Mouse (Mus musculus): ENCODE data around the gene Eno1. TPM values are rescaled to one million over a fixed set of nuclear protein-coding genes. Genes with fewer than 3 reads are reported as not detected.
A peak's percentile ranks its signal among the peaks of the same experiment; 100 is the strongest.

Eno1 gene
- total and polyA plus RNA-seq, 3 experiments, result 705 to 1,939 (median 864) TPM

GRCm38 (mm10) chr4:150260111-150260510 is 23.6 kb downstream of the Eno1 start:
- no peak for TF ChIP-seq CTCF (IDR thresholded peaks at IDR 0.05; ENCODE audit: low read depth, low read length)
- no peak for TF ChIP-seq TAL1 (conservative IDR thresholded peaks at IDR 0.05; ENCODE audit: low read depth, low read length)
- no peak for TF ChIP-seq GATA1 (IDR thresholded peaks at IDR 0.05; ENCODE audit: borderline replicate concordance, low read length)
- DNase-seq (ENCODE audit: low spot score) (no peak), ATAC-seq (ENCODE audit: extremely low read depth, insufficient number of reproducible peaks, low FRiP score, poor library complexity, severe bottlenecking) (no peak)
- Histone ChIP-seq H3K4me1 (ENCODE audit: insufficient read depth, low read depth, low read length) (peaks cover 20% of the 10 kb centered on the region), H3K36me3 (replicated peaks) (peaks cover 42% of the 10 kb centered on the region), H3K9me3 (replicated peaks) (no peaks in the 10 kb centered on the region), H3K27me3 (ENCODE audit: insufficient read depth, low read length) (no peaks in the 10 kb centered on the region), H3K4me3 (ENCODE audit: low read depth, low read length) (no peak overlapping the region)

- Histone ChIP-seq H3K4me1 (ENCODE audit: insufficient read depth, low read depth, low read length) (peaks cover 22% of the 10 kb centered on the region), H3K36me3 (replicated peaks) (peaks cover 37% of the 10 kb centered on the region), H3K4me3 (ENCODE audit: low read depth, low read length) (no peak overlapping the region), H3K27me3 (ENCODE audit: insufficient read depth, low read length) (no peaks in the 10 kb centered on the region), H3K9me3 (replicated peaks) (no peaks in the 10 kb centered on the region)
- no peak for DNase-seq (ENCODE audit: low spot score)
- ATAC-seq (ENCODE audit: extremely low read depth, insufficient number of reproducible peaks, low FRiP score, poor library complexity, severe bottlenecking), result no peak
- TF ChIP-seq TAL1 (conservative IDR thresholded peaks at IDR 0.05; ENCODE audit: low read depth, low read length) (no peak), POLR2AphosphoS5 (IDR thresholded peaks at IDR 0.05; ENCODE audit: insufficient replicate concordance, low read depth, low read length) (no peak), GATA1 (IDR thresholded peaks at IDR 0.05; ENCODE audit: borderline replicate concordance, low read length) (no peak), CTCF (IDR thresholded peaks at IDR 0.05; ENCODE audit: low read depth, low read length) (no peak), GATA2 (IDR thresholded peaks at IDR 0.05; ENCODE audit: borderline replicate concordance, low read depth, low read length) (no peak)
These were observed 24.2 kb downstream of the Eno1 start for GRCm38 (mm10) chr4:150260745-150261144.

GRCm38 (mm10) chr4:150262301-150262700 is 25.8 kb downstream of the Eno1 start:
- no peaks in the 10 kb centered on the region for H3K27me3 ChIP-seq (ENCODE audit: insufficient read depth, low read length)
- DNase-seq (ENCODE audit: low spot score) (no peak), ATAC-seq (ENCODE audit: extremely low read depth, insufficient number of reproducible peaks, low FRiP score, poor library complexity, severe bottlenecking) (no peak)
- no peaks in the 10 kb centered on the region for H3K9me3 ChIP-seq (replicated peaks)
- H3K36me3 ChIP-seq (replicated peaks), result peaks cover 39% of the 10 kb centered on the region
- H3K4me3 ChIP-seq (ENCODE audit: low read depth, low read length), result no peak overlapping the region
- no peak for TF ChIP-seq POLR2AphosphoS5 (IDR thresholded peaks at IDR 0.05; ENCODE audit: insufficient replicate concordance, low read depth, low read length)
- TF ChIP-seq CTCF (IDR thresholded peaks at IDR 0.05; ENCODE audit: low read depth, low read length), result no peak
- TF ChIP-seq GATA1 (IDR thresholded peaks at IDR 0.05; ENCODE audit: borderline replicate concordance, low read length), result no peak
- no peak for TF ChIP-seq TAL1 (conservative IDR thresholded peaks at IDR 0.05; ENCODE audit: low read depth, low read length)
- peaks cover 26% of the 10 kb centered on the region for H3K4me1 ChIP-seq (ENCODE audit: insufficient read depth, low read depth, low read length)

GRCm38 (mm10) chr4:150264903-150265302 is 28.4 kb downstream of the Eno1 start:
- H3K27me3 ChIP-seq (ENCODE audit: insufficient read depth, low read length), result peaks cover 2% of the 10 kb centered on the region; the same call in 1 of the 2 replicates
- no peak overlapping the region for H3K4me3 ChIP-seq (ENCODE audit: low read depth, low read length)
- no peaks in the 10 kb centered on the region for H3K9me3 ChIP-seq (replicated peaks)
- no peak for ATAC-seq (ENCODE audit: extremely low read depth, insufficient number of reproducible peaks, low FRiP score, poor library complexity, severe bottlenecking)
- H3K36me3 ChIP-seq (replicated peaks), result peaks cover 18% of the 10 kb centered on the region
- no peak for TF ChIP-seq GATA1 (IDR thresholded peaks at IDR 0.05; ENCODE audit: borderline replicate concordance, low read length)
- TF ChIP-seq CTCF (IDR thresholded peaks at IDR 0.05; ENCODE audit: low read depth, low read length), result peak; percentile 57; the same call in 1 of the 2 replicates
- DNase-seq (ENCODE audit: low spot score), result no peak
- peaks cover 30% of the 10 kb centered on the region for H3K4me1 ChIP-seq (ENCODE audit: insufficient read depth, low read depth, low read length)

GRCm38 (mm10) chr4:150265471-150265870 is 28.9 kb downstream of the Eno1 start:
- TF ChIP-seq TAL1 (conservative IDR thresholded peaks at IDR 0.05; ENCODE audit: low read depth, low read length) (no peak), GATA2 (IDR thresholded peaks at IDR 0.05; ENCODE audit: borderline replicate concordance, low read depth, low read length) (no peak), CTCF (IDR thresholded peaks at IDR 0.05; ENCODE audit: low read depth, low read length) (no peak), GATA1 (IDR thresholded peaks at IDR 0.05; ENCODE audit: borderline replicate concordance, low read length) (no peak), POLR2AphosphoS5 (IDR thresholded peaks at IDR 0.05; ENCODE audit: insufficient replicate concordance, low read depth, low read length) (no peak)
- ATAC-seq (ENCODE audit: extremely low read depth, insufficient number of reproducible peaks, low FRiP score, poor library complexity, severe bottlenecking) (no peak), DNase-seq (ENCODE audit: low spot score) (no peak)
- Histone ChIP-seq H3K36me3 (replicated peaks) (peaks cover 18% of the 10 kb centered on the region), H3K4me3 (ENCODE audit: low read depth, low read length) (no peak overlapping the region), H3K4me1 (ENCODE audit: insufficient read depth, low read depth, low read length) (peaks cover 29% of the 10 kb centered on the region), H3K9me3 (replicated peaks) (no peaks in the 10 kb centered on the region), H3K27me3 (ENCODE audit: insufficient read depth, low read length) (peaks cover 2% of the 10 kb centered on the region; the same call in 1 of the 2 replicates)

- no peak for DNase-seq (ENCODE audit: low spot score)
- TF ChIP-seq CTCF (IDR thresholded peaks at IDR 0.05; ENCODE audit: low read depth, low read length) (no peak), POLR2AphosphoS5 (IDR thresholded peaks at IDR 0.05; ENCODE audit: insufficient replicate concordance, low read depth, low read length) (no peak), GATA1 (IDR thresholded peaks at IDR 0.05; ENCODE audit: borderline replicate concordance, low read length) (no peak), GATA2 (IDR thresholded peaks at IDR 0.05; ENCODE audit: borderline replicate concordance, low read depth, low read length) (no peak), TAL1 (conservative IDR thresholded peaks at IDR 0.05; ENCODE audit: low read depth, low read length) (no peak)
- H3K4me3 ChIP-seq (ENCODE audit: low read depth, low read length), result no peak overlapping the region
- ATAC-seq (ENCODE audit: extremely low read depth, insufficient number of reproducible peaks, low FRiP score, poor library complexity, severe bottlenecking), result no peak
- H3K36me3 ChIP-seq (replicated peaks), result peaks cover 18% of the 10 kb centered on the region
- peaks cover 37% of the 10 kb centered on the region for H3K4me1 ChIP-seq (ENCODE audit: insufficient read depth, low read depth, low read length)
- peaks cover 2% of the 10 kb centered on the region; the same call in 1 of the 2 replicates for H3K27me3 ChIP-seq (ENCODE audit: insufficient read depth, low read length)
- no peaks in the 10 kb centered on the region for H3K9me3 ChIP-seq (replicated peaks)
These were observed 30.2 kb downstream of the Eno1 start for GRCm38 (mm10) chr4:150266655-150267223.

Measured in G1E (cell line).